Mouse (Mus musculus) heart, postnatal 25 days (tissue): ENCODE measurements at regions not wholly inside any gene's neighbourhood (a gene's known extent, or its start where the extent isn't known, plus 50 kb on each side); places are given as distances from the start of the nearest gene placed in this dataset.

Experiments used
- DNase-seq: peaks from one replicate; pipeline ENCODE4 v3.0.0; 2022; ENCODE audit warnings: low spot score
- intact Hi-C: fragments of 180-260 bp; cut with DNase I; formaldehyde crosslinking; loops from one replicate; pipeline ENCODE4 v1.15.1; 2025

GRCm38 (mm10) chr8:82265745-82266144 lies 137.3 kb downstream of the Il15 start:
- intact Hi-C loops: no loop called here
- DNase-seq: no peak

- intact Hi-C loops: no loop called here
- DNase-seq: no peak
Measured at GRCm38 (mm10) chr8:82262196-82262595, 140.8 kb downstream of the Il15 start.

- intact Hi-C loops: no loop called here
- DNase-seq: no peak
Measured at GRCm38 (mm10) chr8:82260613-82261012, 142.4 kb downstream of the Il15 start.

- intact Hi-C loops: no loop called here
- no peak for DNase-seq
Measured at GRCm38 (mm10) chr8:82255815-82256214, 147.2 kb downstream of the Il15 start.

- intact Hi-C loops: no loop called here
- no peak for DNase-seq
Measured at GRCm38 (mm10) chr8:82252406-82252805, 150.6 kb downstream of the Il15 start.

GRCm38 (mm10) chr8:82249841-82250577 lies 153.0 kb downstream of the Il15 start:
- intact Hi-C loops: no loop called here
- DNase-seq: no peak

- intact Hi-C loops: no loop called here
- DNase-seq: no peak
Measured at GRCm38 (mm10) chr8:82244076-82244475, 158.9 kb downstream of the Il15 start.

GRCm38 (mm10) chr8:82229883-82230282 lies 173.1 kb downstream of the Il15 start:
- intact Hi-C loops: loop anchor here (10.0 kb wide), 1 partner anchor 515 kb away; no protein-coding TSS in a partner anchor
- no peak for DNase-seq

GRCm38 (mm10) chr8:82201746-82202145 lies 201.3 kb downstream of the Il15 start:
- no peak for DNase-seq
- intact Hi-C loops: no loop called here

- no peak for DNase-seq
- intact Hi-C loops: no loop called here
Measured at GRCm38 (mm10) chr8:82200176-82200575, 202.8 kb downstream of the Il15 start.

- intact Hi-C loops: no loop called here
Measured at GRCm38 (mm10) chr8:82196504-82196903, 206.5 kb downstream of the Il15 start.

GRCm38 (mm10) chr8:82195112-82195511 lies 207.9 kb downstream of the Il15 start:
- DNase-seq: no peak
- intact Hi-C loops: no loop called here

More at GRCm38 (mm10) chr8:82196504-82196903, 206.5 kb downstream of the Il15 start:
- no peak for DNase-seq

- intact Hi-C loops: no loop called here
- DNase-seq: no peak
Measured at GRCm38 (mm10) chr8:82191011-82191410, 212.0 kb downstream of the Il15 start.

- intact Hi-C loops: no loop called here
Measured at GRCm38 (mm10) chr8:82187138-82187880, 215.7 kb downstream of the Il15 start.

GRCm38 (mm10) chr8:82184022-82184421 lies 219.0 kb downstream of the Il15 start:
- intact Hi-C loops: no loop called here
- no peak for DNase-seq

More at GRCm38 (mm10) chr8:82187138-82187880, 215.7 kb downstream of the Il15 start:
- DNase-seq: no peak
